Mouse (Mus musculus): ENCODE measurements around the gene Rsbn1. TPM values are rescaled to one million over a fixed set of nuclear protein-coding genes. Genes with fewer than 3 reads are reported as not detected.

The Rsbn1 gene
- 20.0 and 22.7 TPM in 2 replicates for polyA plus RNA-seq (2014; fragmentation: Nextera tagmentation; extraction: Ambion mirVana)

DNA sequence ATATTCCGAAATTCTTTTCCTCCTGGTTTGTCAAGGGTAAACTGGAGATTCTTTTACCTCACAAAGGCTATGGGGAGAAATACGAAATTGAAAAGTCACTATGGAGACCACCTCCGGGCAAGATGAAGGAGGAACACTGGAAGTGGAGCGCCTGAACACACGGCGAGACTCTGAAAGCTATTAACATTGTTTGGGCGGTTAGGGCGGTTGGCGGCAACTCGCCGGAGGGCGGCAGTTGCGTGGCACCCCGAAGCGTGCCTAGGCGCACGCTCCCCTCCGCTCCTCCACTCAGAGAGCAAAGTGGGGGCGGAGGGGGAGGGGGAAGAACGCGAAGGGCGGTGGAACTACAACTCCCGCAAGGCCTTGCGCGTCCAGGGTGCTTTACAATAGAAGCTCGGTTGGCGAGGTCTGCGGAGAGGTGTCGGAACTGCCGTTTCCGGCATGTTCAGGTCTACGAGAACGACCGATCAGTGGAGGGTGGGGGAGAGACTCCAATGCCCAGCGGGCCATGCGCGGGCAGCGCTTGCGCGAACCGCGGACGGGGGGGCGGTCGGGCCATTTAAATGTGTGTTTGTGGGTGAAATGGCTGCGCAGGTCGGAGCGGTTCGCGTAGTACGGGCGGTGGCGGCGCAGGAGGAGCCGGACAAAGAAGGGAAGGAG lies at the start of gene Rsbn1:
Rsbn1 (plus strand) TSS at position 111 of the 660 bp plus-strand sequence.
- H3K36me3 ChIP-seq (ENCODE audit: control insufficient read depth, insufficient read depth, low read length): no peaks in the 10 kb centered on the region
- peak within 1 kb of the TSS; percentile 68 for H3K4me2 ChIP-seq (replicated peaks; ENCODE audit: low read depth, low read length)
- no peaks in the 10 kb centered on the region for H3K9me3 ChIP-seq (ENCODE audit: control insufficient read depth, low read length)
- peak within 1 kb of the TSS; percentile 91 for H3K4me3 ChIP-seq (ENCODE audit: low read depth, low read length)
- DNase-seq (ENCODE audit: low spot score) (peak; percentile 99), ATAC-seq (ENCODE audit: low FRiP score) (peak; percentile 100)
- peak within 1 kb of the TSS; percentile 95 for H3K9ac ChIP-seq (ENCODE audit: low read depth, low read length)
- H3K27ac ChIP-seq (ENCODE audit: low read depth, low read length): peak within 1 kb of the TSS; percentile 90
- no peaks in the 10 kb centered on the region for H3K27me3 ChIP-seq (ENCODE audit: control insufficient read depth, insufficient read depth, low read length)
- under 1% methylated on average over 47 of the region's 55 CpGs for WGBS
- peaks cover 2% of the 10 kb centered on the region; the same call in 1 of the 2 replicates for H3K4me1 ChIP-seq (replicated peaks; ENCODE audit: control insufficient read depth, insufficient read depth, low read length)

- Histone ChIP-seq H3K4me2 (replicated peaks; ENCODE audit: low read depth, low read length) (no peak overlapping the region), H3K27me3 (ENCODE audit: control insufficient read depth, insufficient read depth, low read length) (no peaks in the 10 kb centered on the region), H3K9ac (ENCODE audit: low read depth, low read length) (no peak overlapping the region), H3K9me3 (ENCODE audit: control insufficient read depth, low read length) (no peaks in the 10 kb centered on the region), H3K4me3 (ENCODE audit: low read depth, low read length) (no peak overlapping the region), H3K36me3 (ENCODE audit: control insufficient read depth, insufficient read depth, low read length) (no peaks in the 10 kb centered on the region), H3K4me1 (replicated peaks; ENCODE audit: control insufficient read depth, insufficient read depth, low read length) (no peaks in the 10 kb centered on the region), H3K27ac (ENCODE audit: low read depth, low read length) (no peak overlapping the region)
- no peak for ATAC-seq (ENCODE audit: low FRiP score)
- 91% methylated on average over 6 of the region's 6 CpGs for WGBS
- no peak for DNase-seq (ENCODE audit: low spot score)
These were observed 49.7 kb upstream of the Rsbn1 start for GRCm38 (mm10) chr3:103864200-103864599.

DNA sequence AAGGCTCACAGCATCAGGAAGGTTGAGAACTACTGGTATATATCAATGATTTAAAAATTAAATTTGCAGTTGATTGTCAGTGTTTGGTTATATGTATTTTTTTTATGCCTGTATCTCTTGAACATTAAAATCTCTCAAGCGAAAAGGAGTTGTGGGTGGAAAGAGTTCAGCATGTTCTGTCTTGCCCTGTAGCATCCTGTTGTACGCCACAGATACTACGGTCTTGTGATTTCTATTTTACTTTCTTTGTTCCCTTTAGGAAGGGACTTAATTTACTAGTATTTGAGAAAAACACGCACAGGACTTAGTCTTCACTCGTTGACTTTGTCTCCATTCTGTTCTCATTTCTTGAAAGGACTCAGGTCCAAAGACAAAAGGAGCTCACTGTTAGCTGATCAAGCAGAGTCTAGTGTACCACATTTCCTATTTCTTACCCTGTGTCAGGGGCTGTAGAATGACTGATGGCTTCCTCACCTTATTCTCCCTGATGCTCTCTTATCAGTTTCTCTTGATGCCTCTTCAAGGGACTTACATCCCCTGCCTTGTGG lies 46.4 kb upstream of the Rsbn1 start:
- no peak overlapping the region for H3K4me3 ChIP-seq (ENCODE audit: low read depth, low read length)
- DNase-seq (ENCODE audit: low spot score): no peak
- no peak for ATAC-seq (ENCODE audit: low FRiP score)
- H3K27me3 ChIP-seq (ENCODE audit: control insufficient read depth, insufficient read depth, low read length): no peaks in the 10 kb centered on the region
- 94% methylated on average over 5 of the region's 5 CpGs for WGBS
- no peak overlapping the region for H3K27ac ChIP-seq (ENCODE audit: low read depth, low read length)
- no peaks in the 10 kb centered on the region for H3K9me3 ChIP-seq (ENCODE audit: control insufficient read depth, low read length)
- H3K9ac ChIP-seq (ENCODE audit: low read depth, low read length): no peak overlapping the region
- no peaks in the 10 kb centered on the region for H3K4me1 ChIP-seq (replicated peaks; ENCODE audit: control insufficient read depth, insufficient read depth, low read length)
- no peak overlapping the region for H3K4me2 ChIP-seq (replicated peaks; ENCODE audit: low read depth, low read length)
- H3K36me3 ChIP-seq (ENCODE audit: control insufficient read depth, insufficient read depth, low read length): no peaks in the 10 kb centered on the region

DNA sequence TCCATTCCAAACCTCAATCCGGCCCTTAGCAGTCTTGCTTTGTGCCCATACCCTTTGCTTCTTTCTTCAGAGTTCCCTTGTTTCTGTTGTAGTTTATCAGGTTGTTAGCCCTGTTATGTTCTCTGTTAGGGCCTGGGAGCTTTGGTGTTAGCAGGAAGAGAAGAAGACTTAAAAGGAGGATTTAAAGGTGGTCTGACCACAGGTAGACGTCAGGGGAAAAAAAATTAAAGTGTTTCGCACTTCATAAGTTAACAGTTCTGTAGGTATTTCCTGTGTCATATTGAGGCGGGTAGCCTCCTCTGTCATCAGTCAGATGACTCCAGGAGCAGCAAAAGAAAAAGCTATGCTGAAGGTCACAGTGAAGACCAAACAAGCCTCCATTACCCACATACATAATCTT lies 45.9 kb upstream of the Rsbn1 start:
- ATAC-seq (ENCODE audit: low FRiP score) (no peak), DNase-seq (ENCODE audit: low spot score) (no peak)
- no peaks in the 10 kb centered on the region for H3K9me3 ChIP-seq (ENCODE audit: control insufficient read depth, low read length)
- no peak overlapping the region for H3K9ac ChIP-seq (ENCODE audit: low read depth, low read length)
- no peak overlapping the region for H3K4me3 ChIP-seq (ENCODE audit: low read depth, low read length)
- no peak overlapping the region for H3K27ac ChIP-seq (ENCODE audit: low read depth, low read length)
- no peak overlapping the region for H3K4me2 ChIP-seq (replicated peaks; ENCODE audit: low read depth, low read length)
- 88% methylated on average over 4 of the region's 4 CpGs for WGBS
- H3K36me3 ChIP-seq (ENCODE audit: control insufficient read depth, insufficient read depth, low read length): no peaks in the 10 kb centered on the region
- no peaks in the 10 kb centered on the region for H3K4me1 ChIP-seq (replicated peaks; ENCODE audit: control insufficient read depth, insufficient read depth, low read length)
- H3K27me3 ChIP-seq (ENCODE audit: control insufficient read depth, insufficient read depth, low read length): no peaks in the 10 kb centered on the region

DNA sequence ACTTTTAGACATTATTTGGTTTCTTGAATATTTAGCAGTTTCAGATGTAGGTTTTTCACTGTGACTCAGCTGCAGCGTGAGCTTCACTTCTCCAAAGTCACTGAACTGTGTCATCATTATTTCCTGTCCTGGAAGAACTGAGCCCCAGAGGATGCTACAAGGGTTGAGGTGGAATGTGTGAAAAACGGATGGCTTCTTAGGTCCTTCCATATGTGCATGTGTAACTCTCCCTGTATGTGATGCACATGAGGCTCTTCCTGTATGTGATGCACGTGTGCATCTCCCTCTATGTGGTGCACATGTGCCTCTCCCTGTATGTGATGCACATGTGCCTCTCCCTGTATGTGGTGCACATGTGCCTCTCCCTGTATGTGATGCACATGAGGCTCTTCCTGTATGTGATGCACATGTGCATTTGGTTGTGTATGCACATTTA lies 41.2 kb upstream of the Rsbn1 start:
- Histone ChIP-seq H3K9ac (ENCODE audit: low read depth, low read length) (no peak overlapping the region), H3K4me2 (replicated peaks; ENCODE audit: low read depth, low read length) (no peak overlapping the region), H3K27ac (ENCODE audit: low read depth, low read length) (no peak overlapping the region), H3K4me1 (replicated peaks; ENCODE audit: control insufficient read depth, insufficient read depth, low read length) (no peaks in the 10 kb centered on the region), H3K36me3 (ENCODE audit: control insufficient read depth, insufficient read depth, low read length) (no peaks in the 10 kb centered on the region), H3K27me3 (ENCODE audit: control insufficient read depth, insufficient read depth, low read length) (no peaks in the 10 kb centered on the region), H3K9me3 (ENCODE audit: control insufficient read depth, low read length) (no peaks in the 10 kb centered on the region), H3K4me3 (ENCODE audit: low read depth, low read length) (no peak overlapping the region)
- DNase-seq (ENCODE audit: low spot score): no peak
- no peak for ATAC-seq (ENCODE audit: low FRiP score)
- WGBS: 58% methylated on average over 3 of the region's 3 CpGs

- ATAC-seq (ENCODE audit: low FRiP score): no peak
These were observed 39.6 kb upstream of the Rsbn1 start for GRCm38 (mm10) chr3:103874329-103874728.

GRCm38 (mm10) chr3:103885946-103886345 lies 28.0 kb upstream of the Rsbn1 start:
- no peak for ATAC-seq (ENCODE audit: low FRiP score)
- 87% methylated on average over 11 of the region's 11 CpGs for WGBS
- H3K9ac ChIP-seq (ENCODE audit: low read depth, low read length): no peak overlapping the region

More at GRCm38 (mm10) chr3:103874329-103874728, 39.6 kb upstream of the Rsbn1 start:
- Histone ChIP-seq H3K9ac (ENCODE audit: low read depth, low read length) (no peak overlapping the region), H3K36me3 (ENCODE audit: control insufficient read depth, insufficient read depth, low read length) (no peaks in the 10 kb centered on the region), H3K4me3 (ENCODE audit: low read depth, low read length) (no peak overlapping the region), H3K4me2 (replicated peaks; ENCODE audit: low read depth, low read length) (no peak overlapping the region), H3K27me3 (ENCODE audit: control insufficient read depth, insufficient read depth, low read length) (no peaks in the 10 kb centered on the region), H3K9me3 (ENCODE audit: control insufficient read depth, low read length) (no peaks in the 10 kb centered on the region), H3K4me1 (replicated peaks; ENCODE audit: control insufficient read depth, insufficient read depth, low read length) (no peaks in the 10 kb centered on the region), H3K27ac (ENCODE audit: low read depth, low read length) (no peak overlapping the region)
- DNase-seq (ENCODE audit: low spot score): no peak
- WGBS: 71% methylated on average over 7 of the region's 7 CpGs

DNA sequence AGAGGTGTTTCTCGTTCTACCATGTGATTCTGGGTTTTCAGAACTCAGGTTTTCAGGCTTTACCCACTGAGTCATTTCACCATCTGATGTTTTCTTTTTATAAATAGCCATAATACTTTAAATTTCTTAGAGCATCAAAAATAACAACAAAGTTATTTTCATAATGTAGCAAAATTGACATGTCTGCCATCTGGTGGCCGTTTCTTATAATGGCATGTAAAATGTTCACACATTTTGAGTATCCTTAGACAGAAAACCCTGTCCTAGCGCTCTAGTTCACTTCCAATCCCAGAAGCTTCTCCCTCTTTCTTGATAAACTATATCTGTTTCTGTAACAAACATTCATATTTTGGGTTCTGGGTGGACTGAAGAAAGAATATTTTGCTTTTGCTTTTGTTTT lies 26.3 kb upstream of the Rsbn1 start:
- Histone ChIP-seq H3K36me3 (ENCODE audit: control insufficient read depth, insufficient read depth, low read length) (no peaks in the 10 kb centered on the region), H3K27me3 (ENCODE audit: control insufficient read depth, insufficient read depth, low read length) (no peaks in the 10 kb centered on the region), H3K4me1 (replicated peaks; ENCODE audit: control insufficient read depth, insufficient read depth, low read length) (no peaks in the 10 kb centered on the region), H3K27ac (ENCODE audit: low read depth, low read length) (no peak overlapping the region), H3K4me2 (replicated peaks; ENCODE audit: low read depth, low read length) (no peak overlapping the region), H3K4me3 (ENCODE audit: low read depth, low read length) (no peak overlapping the region), H3K9ac (ENCODE audit: low read depth, low read length) (no peak overlapping the region), H3K9me3 (ENCODE audit: control insufficient read depth, low read length) (no peaks in the 10 kb centered on the region)
- ATAC-seq (ENCODE audit: low FRiP score) (no peak), DNase-seq (ENCODE audit: low spot score) (peak; percentile 63)
- 43% methylated on average over 3 of the region's 3 CpGs for WGBS

More at GRCm38 (mm10) chr3:103885946-103886345, 28.0 kb upstream of the Rsbn1 start:
- no peaks in the 10 kb centered on the region for H3K27me3 ChIP-seq (ENCODE audit: control insufficient read depth, insufficient read depth, low read length)
- H3K9me3 ChIP-seq (ENCODE audit: control insufficient read depth, low read length): no peaks in the 10 kb centered on the region
- no peak overlapping the region for H3K27ac ChIP-seq (ENCODE audit: low read depth, low read length)
- no peaks in the 10 kb centered on the region for H3K4me1 ChIP-seq (replicated peaks; ENCODE audit: control insufficient read depth, insufficient read depth, low read length)
- H3K36me3 ChIP-seq (ENCODE audit: control insufficient read depth, insufficient read depth, low read length): no peaks in the 10 kb centered on the region
- H3K4me3 ChIP-seq (ENCODE audit: low read depth, low read length): no peak overlapping the region
- DNase-seq (ENCODE audit: low spot score): no peak
- no peak overlapping the region for H3K4me2 ChIP-seq (replicated peaks; ENCODE audit: low read depth, low read length)

- WGBS: 87% methylated on average over 3 of the region's 3 CpGs
- no peak overlapping the region for H3K9ac ChIP-seq (ENCODE audit: low read depth, low read length)
- no peak for DNase-seq (ENCODE audit: low spot score)
- no peaks in the 10 kb centered on the region for H3K4me1 ChIP-seq (replicated peaks; ENCODE audit: control insufficient read depth, insufficient read depth, low read length)
- no peak overlapping the region for H3K4me3 ChIP-seq (ENCODE audit: low read depth, low read length)
- H3K9me3 ChIP-seq (ENCODE audit: control insufficient read depth, low read length): no peaks in the 10 kb centered on the region
- no peaks in the 10 kb centered on the region for H3K36me3 ChIP-seq (ENCODE audit: control insufficient read depth, insufficient read depth, low read length)
- no peak overlapping the region for H3K4me2 ChIP-seq (replicated peaks; ENCODE audit: low read depth, low read length)
- no peaks in the 10 kb centered on the region for H3K27me3 ChIP-seq (ENCODE audit: control insufficient read depth, insufficient read depth, low read length)
- no peak overlapping the region for H3K27ac ChIP-seq (ENCODE audit: low read depth, low read length)
- ATAC-seq (ENCODE audit: low FRiP score): no peak
These were observed 20.5 kb upstream of the Rsbn1 start for GRCm38 (mm10) chr3:103893374-103893773.

Data from hindbrain, embryonic 11.5 days (tissue).